Mouse (Mus musculus): ENCODE measurements around the gene Mapkapk2. TPM values are rescaled to one million over a fixed set of nuclear protein-coding genes. Genes with fewer than 3 reads are reported as not detected.

The Mapkapk2 gene
- total RNA-seq, 1 experiment from 2014 or later: 134 TPM

DNA sequence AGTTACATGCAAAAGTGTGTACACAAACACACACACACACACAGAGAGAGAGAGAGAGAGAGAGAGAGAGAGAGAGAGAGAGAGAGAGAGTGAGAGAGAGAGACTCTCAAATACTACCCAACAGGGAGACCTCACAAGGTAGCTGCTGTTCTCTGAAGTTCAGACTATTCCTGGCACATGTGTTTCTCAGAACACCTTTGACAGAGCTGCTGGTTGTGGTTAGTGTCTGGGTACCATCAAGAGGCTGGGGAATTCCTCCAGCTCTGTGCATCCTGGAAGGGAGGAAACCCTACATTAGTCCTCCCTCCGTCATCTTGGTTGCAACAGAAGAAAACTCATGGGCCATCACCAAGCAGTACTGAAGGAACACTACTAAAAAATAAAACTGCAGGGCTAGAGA, 16.9 kb downstream of the Mapkapk2 start:
- no peak for DNase-seq

- no peak for DNase-seq
Measured at GRCm38 (mm10) chr1:131079762-131080161, 17.9 kb downstream of the Mapkapk2 start.

- no peak for DNase-seq
Measured at GRCm38 (mm10) chr1:131078761-131079330, 18.8 kb downstream of the Mapkapk2 start.

- DNase-seq: no peak
Measured at GRCm38 (mm10) chr1:131075098-131075791, 22.4 kb downstream of the Mapkapk2 start.

DNA sequence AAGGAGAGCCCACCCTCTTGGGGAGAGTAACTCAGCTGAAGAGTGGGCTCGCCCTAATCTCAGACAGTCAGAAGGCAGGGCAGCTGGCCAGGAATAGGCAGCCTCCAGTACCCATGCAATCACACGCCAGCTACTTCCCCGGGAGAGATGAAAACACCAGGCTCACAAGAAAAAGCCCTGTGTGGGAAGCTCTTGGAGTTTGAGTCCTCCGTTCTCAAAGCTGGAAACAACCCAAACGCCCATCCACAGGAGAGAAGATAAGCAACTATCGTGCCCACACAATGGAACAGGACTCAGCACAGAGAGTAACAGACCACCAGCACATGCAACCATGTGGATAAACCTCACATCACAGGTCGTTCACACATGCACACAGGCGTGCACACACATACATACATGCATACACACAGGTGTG, 23.1 kb downstream of the Mapkapk2 start:
- DNase-seq: peak; percentile 53

- DNase-seq: no peak
Measured at GRCm38 (mm10) chr1:131072376-131072990, 25.1 kb downstream of the Mapkapk2 start.

DNA sequence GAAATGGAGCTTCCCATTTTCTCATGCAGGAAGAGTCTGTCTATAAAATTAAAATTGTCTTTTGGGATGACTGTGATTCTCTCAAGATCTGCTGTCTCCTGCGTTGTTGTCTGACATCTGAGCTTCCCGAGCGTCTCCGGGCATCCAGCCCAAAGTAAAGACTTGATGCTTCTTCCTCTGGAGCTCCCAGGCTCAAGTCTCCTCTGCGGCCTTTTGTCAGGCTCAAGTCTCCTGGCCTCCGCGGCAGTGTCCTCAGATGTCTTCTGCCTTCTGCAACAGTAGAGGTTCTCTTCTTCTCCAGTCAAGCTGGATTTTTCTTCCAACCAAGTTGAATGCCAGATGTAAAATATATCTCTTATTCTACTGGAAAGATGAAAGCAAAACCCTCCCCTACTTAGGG, 28.6 kb downstream of the Mapkapk2 start:
- DNase-seq: no peak

DNA sequence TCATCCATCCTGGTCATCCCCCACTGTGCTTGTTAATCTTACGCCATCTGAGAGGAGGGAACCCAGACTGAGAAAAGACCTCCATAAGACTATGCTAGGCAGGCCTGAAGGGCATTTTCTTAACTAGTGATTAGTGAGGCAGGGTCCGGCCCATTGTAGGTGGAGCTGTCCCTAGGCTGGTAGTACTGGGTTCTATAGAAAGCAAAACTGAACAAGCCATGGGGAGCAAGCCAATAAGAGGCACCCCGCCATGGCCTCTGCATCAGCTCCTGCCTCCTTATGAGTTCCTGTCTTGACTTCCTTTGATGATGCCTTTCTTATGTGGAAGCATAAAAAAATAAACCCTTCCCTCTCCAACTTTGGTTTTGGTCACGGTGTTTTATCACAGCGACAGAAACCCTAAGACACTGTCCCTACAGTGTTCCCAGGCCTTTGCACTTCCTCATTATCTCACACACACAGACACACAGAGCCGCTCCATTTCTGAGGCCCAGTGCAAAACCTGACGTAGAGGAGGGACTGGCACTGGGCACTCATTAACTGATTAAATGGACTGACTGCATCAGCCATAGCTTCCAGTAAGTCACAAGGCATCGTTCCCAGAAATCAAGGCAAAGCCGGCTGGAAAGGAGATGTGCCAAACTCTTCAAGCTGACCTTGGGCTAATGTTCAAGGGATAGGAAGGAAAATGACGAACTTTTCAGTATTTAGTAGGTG, 29.5 kb downstream of the Mapkapk2 start:
- DNase-seq: no peak

GRCm38 (mm10) chr1:131064202-131064601, 33.4 kb downstream of the Mapkapk2 start:
- DNase-seq: no peak

- DNase-seq: no peak
Measured at GRCm38 (mm10) chr1:131062821-131063220, 34.8 kb downstream of the Mapkapk2 start.

DNA sequence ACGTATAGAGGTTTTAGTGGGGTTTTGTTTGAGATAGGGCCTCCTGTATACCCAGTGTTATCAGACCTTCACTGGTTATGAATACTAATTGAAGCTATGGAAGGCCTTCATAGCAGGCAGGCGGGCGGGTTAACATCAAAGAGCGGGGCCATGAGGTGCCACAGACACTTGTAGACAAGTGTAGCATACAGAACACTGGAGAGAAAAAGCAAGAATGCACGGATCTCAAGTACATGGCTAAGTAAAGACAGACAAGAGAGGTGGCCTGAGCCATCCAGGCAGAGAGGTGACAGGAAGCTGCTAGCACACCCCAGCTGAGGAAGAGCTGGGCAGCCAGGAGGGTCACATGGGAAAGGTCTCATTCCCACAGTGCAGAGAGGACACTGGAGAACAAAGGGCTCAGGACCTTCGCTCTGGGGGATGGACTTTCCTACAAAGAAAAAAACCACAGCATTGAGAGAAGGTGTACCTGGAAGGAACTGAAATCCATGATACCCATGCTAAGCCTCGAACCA, 35.8 kb downstream of the Mapkapk2 start:
- DNase-seq: no peak

DNA sequence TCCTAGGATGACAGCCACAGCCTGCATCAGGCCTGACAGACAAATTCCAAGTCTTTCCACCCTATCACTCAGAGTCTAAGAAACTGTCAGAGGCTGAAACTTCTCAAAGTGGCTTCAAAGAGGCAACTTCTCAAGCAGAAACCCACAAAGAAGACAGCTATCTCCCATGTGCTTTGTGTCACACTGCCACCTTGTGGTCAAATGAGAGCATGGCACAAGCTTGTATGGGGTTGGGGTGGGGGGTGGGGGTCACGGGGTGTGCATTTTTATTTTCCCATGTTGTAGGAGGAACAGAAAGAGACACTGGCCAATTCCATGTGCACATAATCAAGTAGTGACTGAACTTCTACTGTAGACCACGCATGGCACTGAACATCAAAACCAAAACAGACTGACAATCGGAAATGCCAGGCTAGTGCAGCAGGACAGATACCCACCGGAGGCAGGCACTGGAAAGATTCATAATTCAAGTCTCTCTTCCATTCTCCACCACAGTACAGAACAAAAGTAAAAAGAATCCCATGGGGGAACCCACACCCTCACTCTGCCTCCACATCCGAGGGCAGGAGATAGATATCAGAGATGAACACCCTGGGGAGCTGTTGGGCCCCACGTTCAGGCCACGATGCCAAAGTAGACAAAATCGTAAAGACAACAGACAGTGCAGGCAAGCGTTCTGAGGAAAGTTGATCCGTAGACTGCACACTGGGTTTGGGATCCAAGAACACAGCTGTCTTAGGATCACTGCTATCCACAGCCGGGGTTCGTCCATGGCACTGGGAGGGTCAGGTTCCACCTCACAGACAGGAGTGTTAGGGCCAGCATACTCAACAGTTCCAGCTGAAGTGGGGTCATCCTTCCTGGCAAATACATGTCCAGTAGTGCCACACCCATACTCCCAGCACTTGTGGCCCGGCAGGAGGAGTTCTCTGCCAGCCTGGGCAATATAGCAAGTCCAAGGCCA, 37.1 kb downstream of the Mapkapk2 start:
- no peak for DNase-seq

DNA sequence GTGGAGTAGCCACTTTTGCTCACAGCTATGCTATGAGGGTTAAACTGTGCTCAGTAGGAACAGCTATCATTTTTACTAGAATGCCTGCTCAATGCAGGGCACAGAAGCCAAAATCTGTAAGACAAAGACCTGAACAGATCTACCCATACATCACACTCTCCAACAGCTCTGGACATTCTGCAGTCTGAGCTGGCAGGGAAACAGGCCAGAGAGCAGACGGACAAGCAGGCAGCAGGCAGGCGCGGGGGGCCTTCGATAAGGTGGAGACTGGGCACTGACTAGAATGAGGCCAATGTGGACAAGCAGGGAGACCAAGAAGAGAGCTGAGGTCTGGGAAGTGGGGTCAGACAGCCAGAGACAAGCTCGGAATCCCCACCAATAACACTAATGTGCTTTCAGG, 37.8 kb downstream of the Mapkapk2 start:
- no peak for DNase-seq

- no peak for DNase-seq
Measured at GRCm38 (mm10) chr1:131059411-131059810, 38.2 kb downstream of the Mapkapk2 start.

DNA sequence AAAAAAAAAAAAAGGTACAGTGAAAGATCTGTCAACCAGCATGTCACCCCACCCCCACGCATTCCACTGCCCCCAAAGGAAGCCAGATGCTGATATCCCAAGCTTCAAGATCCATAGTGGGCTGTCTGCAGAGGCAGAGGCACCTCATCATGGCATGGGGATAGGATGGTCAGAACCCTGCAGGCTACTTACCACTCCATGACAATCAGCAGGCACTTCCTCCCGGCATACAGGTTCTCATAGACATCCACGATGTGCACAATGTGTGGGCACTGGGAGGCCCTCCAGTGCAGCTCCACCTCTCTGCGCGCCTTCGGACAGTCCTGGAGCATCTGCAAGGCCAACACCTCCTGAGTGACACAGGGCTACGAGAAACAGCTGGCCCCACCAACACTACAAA, 39.2 kb downstream of the Mapkapk2 start:
- DNase-seq: no peak

DNA sequence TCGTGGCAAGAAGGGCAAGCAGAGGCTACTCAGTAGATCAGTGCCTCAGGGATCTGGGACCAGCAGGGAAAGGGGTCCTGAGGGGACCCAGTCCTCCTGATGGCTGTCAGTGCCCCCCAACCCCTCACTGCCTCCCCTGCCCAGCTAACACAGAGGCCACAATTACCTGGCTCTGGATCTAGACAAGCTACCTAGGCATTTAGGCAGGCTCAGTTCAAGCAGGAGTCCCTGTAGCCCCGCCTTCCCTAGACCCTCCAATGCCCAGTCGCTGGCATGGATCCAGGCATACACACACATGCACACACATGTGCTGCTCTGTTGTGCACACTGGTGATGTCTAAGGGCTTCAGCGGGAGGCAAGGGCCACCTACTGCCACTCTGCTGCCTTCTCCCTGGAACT, 43.4 kb downstream of the Mapkapk2 start:
- DNase-seq: no peak

GRCm38 (mm10) chr1:131053656-131054055, 44.0 kb downstream of the Mapkapk2 start:
- DNase-seq: no peak

GRCm38 (mm10) chr1:131053239-131053638, 44.4 kb downstream of the Mapkapk2 start:
- DNase-seq: peak; percentile 40

DNA sequence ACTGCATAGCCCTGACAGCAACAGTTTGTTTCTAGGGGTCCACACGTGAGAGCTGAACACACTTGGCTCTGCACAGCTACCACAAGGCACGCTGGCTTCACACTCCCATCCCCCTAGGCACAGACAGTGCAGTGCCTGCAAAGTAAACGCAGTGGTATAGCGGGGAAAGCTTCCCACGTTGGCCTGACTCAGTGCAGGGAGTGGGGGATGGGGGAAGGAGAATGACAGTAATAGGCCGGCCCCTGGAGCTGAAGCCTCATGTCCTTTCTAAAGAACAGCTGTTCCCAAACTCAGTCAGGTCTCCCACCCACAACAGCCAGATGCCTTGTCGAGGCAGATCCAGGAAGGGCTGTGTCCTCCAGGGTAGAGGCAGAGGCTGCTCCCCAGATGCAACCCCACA, 46.6 kb downstream of the Mapkapk2 start:
- no peak for DNase-seq

- DNase-seq: no peak
Measured at GRCm38 (mm10) chr1:131050617-131051016, 47.0 kb downstream of the Mapkapk2 start.

DNA sequence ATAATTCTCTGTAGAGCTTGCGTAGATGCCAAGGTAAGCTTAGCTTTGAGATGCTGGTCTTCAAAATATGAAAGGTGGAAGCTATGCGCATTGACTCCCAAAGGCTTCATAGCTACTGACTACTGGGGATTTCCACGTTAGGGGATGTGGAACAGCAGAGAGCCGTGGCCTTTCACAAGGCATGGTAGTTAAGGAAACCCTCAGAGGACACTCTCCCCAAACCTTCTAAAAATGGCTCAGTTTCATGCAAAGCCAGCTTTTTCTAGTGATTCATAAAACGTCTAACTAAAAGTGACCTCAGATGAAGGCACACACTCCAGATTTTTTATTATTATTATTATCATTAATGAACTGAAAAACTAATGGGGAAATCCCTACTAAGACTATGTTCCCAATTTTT, 47.6 kb downstream of the Mapkapk2 start:
- no peak for DNase-seq

DNA sequence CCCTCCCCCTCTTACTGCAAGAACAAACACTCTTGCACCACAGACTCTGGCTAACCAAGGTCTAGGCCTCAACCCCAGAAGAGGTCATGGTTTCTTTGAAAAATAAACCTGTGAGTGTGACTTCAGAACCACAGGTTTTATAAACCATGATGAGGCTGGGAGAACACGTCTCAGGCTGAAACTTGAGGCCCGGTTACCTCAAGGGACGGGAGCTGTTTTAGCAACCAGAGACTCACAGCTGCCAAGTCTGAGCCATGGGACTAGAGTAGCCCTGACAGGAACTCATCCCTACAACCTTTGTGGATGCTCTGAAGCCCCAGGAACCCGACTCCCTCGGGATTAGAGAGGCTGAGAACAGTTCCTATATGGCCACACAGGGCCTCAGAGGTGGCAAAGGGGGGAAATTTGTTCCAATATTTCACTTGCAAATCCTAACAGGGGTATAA, 48.2 kb downstream of the Mapkapk2 start:
- no peak for DNase-seq
